Mouse (Mus musculus): ENCODE data around the gene Uxs1.

DNA sequence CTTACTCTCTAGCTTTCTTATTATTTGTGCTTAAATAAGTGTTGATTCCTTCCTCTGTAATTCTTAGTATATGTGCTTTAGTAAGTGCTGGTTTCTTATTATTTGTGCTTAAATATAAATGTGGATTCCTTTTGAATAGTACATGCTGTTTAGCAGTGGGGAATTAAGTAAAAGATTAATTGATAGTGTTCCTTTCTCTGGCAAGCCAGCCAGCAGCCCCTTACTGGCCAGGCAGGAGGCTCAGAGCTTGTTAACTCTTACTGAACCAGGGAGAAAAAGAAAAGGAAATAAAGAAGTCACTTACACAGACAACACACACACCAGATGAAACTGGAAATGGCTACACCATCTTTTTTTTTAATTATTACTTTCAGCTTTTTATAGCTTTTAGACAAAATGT, 37.2 kb upstream of the Uxs1 start:
- TF ChIP-seq CTCF (IDR thresholded peaks at IDR 0.05; ENCODE audit: borderline replicate concordance, insufficient read depth, low read length), result no peak
- TF ChIP-seq POLR2A (IDR thresholded peaks at IDR 0.05; ENCODE audit: low read depth, low read length), result no peak
